Mouse (Mus musculus) neutrophil, adult 5-6 weeks (primary cell): ENCODE measurements around the gene Txndc2. TPM values are rescaled to one million over a fixed set of nuclear protein-coding genes. Genes with fewer than 3 reads are reported as not detected.

ENCODE experiments used
- ATAC-seq: fragments of 151-379, 151-347 bp; 2 replicates; pipeline ENCODE4 v1.8.0; 2017; ENCODE audit warnings: mild to moderate bottlenecking, moderate TSS enrichment; ENCODE audit not compliant: insufficient number of reproducible peaks, poor library complexity, low FRiP score, severe bottlenecking; ENCODE audit errors: extremely low read depth
- total RNA-seq: library from RNA; stranded (forward); fragments of 200-1000 nt; gene quantifications from 2 replicates; pipeline ENCODE4 v1.2.3, GENCODE M21; 2017

Gene Txndc2
- total RNA-seq, 1 experiment from 2014 or later, result 0.23 TPM

DNA sequence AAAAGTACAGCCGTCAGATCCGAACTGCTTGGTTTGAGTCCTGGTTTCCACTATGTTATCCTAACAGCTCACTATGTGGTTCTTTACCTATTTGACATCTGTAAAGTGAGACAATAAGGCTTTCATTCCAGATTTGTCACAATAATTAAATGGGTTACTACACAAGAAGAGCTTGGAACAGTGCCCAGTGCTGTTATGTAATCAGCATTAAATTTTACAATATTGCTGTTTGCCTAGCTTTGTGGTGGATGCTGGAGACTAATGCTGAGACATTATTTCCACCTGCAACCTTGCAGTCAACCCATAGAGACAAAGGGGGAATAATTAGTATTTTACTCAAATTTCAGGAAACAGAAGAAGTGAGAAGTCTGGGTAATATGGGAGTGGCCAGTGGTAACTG lies 23.5 kb downstream of the Txndc2 start:
- no peak for ATAC-seq

DNA sequence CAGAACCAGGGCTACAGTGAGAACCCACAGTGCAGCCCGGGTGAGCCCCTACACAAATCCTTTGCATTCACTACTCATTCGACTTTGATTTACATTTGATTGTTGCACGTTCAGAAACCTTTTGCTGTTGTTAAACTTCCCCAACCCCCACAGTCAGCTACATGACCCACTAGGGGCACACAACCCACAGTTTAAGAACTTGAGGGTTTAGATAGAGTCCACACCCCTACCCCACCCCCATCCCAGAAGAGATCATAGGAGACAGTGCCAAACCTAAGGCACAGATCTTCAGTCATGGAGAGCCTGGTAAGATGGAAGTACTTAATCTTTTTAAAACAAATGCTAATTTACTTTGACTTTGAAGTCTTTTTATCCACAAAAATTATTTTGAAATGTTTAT lies 26.3 kb downstream of the Txndc2 start:
- ATAC-seq, result no peak

DNA sequence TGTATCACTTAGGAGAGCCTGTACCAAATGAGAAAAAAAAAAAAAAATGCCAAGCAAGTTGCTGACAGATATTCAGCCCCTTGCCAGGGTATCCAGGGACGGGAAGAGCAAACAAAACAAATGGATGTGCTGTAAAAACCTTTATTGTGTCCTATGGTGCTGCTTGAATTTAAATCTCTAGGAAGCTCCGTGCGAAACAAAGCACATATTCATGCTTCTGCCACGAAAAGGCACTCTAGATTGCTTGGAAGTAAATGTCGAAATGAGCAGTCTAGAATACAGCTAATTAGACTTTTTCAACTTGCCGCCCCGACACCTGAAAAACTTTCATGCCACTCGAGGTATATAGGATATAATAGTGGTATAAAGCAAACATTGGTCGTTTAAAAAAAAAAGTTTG lies 27.5 kb downstream of the Txndc2 start:
- ATAC-seq, result no peak

DNA sequence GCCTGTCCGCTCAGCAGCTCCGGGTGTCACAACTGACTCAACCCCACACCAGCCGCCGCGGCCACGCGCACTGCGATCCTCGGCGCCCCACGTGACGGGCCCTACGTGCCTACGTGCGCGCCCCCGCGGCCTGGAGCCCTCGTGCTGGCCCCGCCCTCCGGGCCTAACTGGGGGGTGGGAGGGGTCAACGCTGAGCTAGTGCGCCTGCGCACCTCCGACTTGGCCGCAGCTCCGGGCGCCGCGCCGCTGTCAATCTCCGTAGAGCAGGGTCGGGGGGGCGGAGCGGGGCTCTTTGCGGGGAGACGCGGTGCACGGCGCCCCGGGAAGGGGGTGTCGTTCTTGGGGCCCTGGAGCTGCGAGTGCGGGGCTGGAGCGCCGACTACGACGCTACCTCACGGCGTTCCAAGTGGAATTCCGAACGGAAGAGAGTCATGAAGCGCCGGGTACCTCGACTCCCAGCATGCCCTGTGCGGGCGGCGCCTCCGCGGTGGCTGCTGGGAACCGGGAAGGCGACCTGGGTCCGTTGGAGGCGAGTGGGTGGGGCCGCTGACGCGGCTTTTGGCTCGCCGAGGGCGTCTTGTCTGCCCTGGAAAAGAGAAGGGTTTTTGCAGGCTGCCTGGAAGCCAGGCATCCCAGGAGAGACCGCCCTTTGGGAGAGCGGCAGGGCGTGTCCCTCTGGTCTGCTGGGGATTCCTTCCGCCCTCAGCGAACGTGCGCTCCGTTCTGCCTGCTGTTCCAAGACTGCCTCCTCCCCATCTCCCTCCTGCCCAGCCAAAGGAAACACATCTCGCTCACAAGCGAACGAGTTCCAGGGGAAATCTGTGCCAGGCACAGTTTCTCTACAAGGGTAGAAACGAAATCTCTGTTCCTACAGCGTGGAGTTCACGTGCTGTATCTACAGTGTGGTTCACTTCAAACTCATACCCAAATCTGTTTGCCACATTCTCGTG lies 28.2 kb downstream of the Txndc2 start, which contains the start of gene Vapa:
TSS of gene Vapa (minus strand) at position 93 of the 950 bp plus-strand sequence.
- peak; percentile 87 for ATAC-seq

DNA sequence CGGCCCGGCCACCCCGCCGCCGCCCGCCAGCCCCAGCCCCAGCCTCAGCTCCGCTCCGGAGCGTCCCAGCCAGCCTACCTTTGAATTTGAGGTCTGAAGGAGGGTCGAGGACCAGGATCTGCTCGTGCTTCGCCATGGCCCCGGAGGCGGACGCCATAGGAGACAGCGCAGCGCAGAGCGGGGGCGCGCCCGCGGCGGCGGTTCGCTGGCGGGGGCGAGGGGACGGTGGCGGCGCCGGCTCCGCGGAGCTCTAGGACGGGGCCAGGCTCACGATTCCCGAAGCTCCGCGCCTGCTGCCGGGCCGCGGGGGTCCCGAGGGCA lies 28.9 kb downstream of the Txndc2 start:
- 0 out of 2 replicates have a peak, but pooled peaks have one; percentile 3 for ATAC-seq

DNA sequence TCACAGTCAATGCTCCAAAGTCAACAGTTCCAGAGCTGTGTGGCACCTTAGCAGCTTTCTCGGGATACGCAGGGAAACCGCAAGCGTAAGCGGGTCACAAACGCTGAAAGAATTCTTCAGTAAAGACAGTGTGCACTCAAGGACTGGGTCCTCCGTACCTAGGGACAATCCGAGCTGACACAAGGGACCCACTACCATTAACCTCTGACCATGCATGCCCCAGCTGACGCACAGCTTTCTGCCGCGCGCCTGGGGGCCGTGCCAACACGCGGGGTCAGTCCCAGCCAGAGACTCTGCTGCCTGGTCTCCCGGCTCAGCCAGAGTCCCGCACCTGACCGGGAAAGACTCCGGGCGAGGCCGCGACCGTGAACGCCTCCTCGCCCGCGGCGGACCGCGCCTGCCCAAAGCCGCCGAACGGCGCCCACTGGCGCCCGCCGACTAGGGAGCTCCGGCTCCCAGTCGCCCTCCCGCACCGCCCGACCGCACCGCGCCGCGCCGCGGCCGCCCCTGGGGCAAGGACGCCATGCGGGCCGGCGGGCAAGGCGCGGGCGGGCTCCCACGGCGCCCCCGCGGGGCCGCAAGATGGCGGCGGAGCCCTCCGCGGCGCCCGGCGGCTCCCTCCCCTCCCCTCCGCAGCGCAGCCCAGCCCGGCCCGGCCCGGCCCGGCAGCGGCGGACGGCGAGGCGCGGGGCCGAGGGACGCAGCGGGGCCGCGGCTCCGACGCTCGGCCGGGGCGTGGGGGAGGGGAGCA lies 29.4 kb downstream of the Txndc2 start:
- ATAC-seq, result no peak

DNA sequence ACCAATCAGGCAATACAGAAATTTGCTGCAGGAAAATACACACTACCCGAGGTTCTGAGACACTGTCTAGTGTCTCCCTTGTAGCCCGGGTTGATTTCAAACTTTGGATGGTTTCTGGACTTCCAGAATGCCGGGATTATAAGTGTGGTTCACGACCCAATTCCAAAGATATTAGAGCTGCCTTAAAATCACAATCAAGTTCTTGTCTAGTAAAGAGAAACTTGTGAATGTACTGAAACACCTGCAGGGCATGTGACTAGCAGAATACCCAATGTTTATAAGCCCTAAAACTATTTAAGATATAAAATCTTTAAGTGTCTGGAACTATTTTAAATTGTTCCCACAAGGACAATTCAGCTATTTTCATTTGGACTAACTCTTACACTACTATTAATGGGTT lies 30.2 kb downstream of the Txndc2 start:
- no peak for ATAC-seq

DNA sequence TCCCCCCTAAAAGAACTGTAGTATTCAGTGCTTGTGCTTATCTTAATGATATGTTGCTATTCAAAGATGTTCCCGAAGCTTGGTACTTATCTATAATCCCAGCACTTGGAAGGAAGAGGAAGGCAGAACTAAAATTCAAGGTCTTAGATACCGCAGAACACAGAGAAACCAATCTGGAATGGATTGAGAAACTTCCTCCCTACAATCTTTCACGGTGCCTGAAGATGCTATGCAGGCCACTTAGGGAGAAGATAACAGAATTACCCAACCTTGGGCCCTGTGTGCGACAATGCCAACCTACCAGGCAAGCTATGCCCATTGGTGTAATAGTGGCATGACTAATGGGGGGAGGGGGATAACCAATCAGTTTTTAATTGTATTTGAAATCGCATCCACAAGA lies 33.2 kb downstream of the Txndc2 start:
- ATAC-seq, result no peak

DNA sequence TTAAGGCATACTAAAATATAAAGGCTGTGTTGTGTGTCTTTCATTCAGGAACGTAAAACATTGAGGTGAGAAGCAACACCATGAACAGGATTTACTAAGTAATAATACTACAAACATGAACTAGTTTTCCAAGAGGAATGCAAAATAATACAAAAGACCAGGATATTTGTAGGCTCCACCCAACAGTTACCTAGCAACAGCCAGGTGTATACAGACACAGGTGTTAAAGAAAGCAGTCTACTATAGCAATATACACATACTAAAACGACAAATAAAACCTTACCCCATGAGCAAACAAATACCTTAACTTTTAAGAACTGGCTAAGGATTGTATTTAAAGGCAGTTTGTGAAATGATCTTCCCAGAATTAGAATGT lies 33.7 kb downstream of the Txndc2 start:
- ATAC-seq, result no peak

DNA sequence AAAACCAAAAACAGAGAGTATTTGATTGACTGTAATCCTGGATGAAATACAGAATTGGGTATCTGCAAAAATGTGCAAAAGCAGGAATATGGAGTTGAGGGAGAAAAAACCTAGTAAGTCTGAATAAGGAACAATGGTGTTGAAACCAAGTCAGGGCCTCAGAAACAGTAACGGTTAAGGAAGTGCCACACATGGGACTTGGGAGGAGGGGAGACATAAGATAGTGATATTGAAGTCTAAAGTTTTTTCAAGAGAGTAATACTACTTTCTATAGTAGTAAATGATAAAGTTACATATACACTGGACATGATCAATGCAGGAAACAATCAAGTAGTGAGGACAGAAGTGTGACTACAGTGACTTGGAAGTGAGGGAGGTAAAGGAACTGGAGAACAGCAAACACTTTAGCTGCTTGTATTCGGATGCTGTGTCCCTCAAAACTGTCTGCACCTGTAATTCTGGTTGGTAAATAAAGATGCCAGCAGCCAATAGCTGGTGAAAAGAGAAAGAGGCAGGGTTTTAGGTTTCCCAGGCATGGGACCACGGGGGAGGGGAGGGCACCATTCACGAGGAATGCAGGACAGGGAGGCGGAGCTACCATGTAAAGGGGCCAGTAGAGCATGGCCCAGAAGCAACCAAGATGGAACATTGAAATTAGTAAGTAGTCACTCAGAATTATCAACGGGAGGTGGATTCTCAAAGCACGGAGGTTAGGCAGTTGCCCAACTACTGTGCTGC lies 34.2 kb downstream of the Txndc2 start:
- no peak for ATAC-seq

DNA sequence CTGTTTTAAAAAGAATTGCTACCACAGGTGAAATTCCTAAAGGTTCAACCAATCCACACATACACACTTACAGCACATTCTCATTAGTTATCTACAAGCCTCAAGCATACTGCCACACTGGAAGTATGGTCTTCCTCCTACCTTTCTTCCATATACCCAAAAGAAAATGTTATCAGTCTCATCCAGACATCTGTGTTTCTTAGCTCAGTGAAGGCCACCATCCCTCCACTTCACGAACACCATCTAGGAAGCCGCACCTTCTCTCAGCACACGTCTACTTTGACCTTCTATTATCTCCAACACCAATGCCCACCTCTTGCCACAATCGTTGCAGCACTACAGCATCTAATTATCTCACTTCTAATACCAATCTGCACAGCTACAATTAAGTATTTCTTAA lies 36.0 kb downstream of the Txndc2 start:
- no peak for ATAC-seq

DNA sequence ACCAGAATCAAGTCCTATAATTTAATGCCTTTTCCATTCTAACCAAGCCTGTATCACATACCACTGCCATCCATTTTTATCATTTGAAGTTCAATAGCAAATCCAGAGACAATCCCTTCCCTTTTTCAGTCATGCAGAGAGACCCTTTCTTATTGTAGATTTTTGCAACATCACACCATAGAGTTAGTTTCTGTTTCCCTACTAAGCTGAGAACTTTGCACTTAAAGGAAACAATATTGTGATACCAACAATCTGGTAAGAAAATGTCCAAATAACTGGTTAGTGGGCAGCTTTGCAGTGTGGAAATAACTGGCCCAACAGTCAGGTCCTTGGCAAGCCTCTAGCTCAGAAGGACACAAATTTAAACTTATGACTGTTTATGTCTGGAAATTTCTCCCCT lies 37.1 kb downstream of the Txndc2 start:
- ATAC-seq, result no peak

DNA sequence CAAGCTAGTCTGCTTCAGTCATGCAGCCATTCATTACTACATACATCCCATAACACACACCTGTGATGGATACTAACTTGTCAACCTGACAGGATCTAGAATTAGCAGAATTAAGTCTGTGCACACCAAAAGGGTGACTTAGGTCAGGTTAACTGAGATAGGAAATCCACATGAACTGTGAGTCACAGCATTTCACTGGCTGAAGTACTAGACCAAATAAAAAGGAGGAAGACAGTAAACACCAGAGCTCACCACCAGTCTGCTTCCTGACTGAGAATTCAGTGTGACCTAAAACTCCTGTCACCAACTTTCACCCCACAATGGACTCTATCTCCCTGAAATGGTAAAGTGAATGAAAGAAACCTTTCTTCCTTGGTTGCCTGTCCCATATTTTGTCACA lies 37.7 kb downstream of the Txndc2 start:
- peak; percentile 51; the same call in 1 of the 2 replicates for ATAC-seq

DNA sequence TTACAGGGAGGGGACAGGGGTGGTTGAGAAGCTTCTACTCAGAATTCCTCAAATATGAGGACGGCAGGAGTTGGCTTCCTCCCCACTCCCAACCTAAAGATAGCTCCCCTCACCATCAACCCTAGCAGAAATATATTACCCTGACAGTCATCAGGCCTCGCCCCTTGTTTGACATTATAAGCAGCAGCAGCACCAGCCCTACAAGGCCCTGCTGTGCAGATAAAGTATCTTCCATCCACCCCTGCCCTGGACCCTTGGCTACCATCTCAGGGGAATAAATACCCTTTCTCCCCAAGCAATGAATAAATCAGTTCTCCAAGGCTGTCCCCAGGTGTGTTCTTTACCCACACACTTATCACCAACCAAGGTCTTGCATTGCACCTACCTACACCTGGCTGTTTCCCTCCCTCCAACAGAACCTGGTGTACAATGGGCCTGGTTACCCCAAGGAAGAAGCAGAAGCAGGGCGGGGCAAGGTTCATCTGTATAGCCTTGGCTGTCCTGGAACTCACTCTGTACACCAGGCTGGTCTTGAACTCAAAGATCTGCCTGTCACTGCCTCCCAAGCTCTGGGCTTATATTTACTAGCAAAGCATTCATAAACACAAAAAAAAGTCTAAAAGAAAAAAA lies 44.0 kb downstream of the Txndc2 start:
- no peak for ATAC-seq

DNA sequence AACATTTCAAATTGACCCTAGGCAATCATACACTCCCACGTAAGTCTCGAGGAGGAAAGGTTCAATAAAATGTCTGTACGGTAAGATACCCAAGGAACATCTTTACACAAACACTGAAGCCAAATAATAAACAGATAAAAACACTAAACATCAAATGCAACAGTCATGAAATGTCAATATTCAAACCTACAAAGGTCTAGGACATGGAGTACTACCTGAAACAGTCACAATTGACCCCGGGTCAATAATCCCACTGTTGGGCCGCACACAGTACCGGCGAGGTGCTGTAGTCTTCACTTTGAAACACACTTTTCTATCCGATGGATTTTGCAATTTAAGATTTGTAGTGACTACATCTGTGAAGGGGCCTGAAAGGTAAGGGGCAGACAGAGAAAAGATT lies 47.3 kb downstream of the Txndc2 start:
- no peak for ATAC-seq
